Mouse (Mus musculus) frontal cortex, adult 2 months (tissue): ENCODE data around the gene Rflnb. TPM values are rescaled to one million over a fixed set of nuclear protein-coding genes. Genes with fewer than 3 reads are reported as not detected.
A peak's percentile ranks its signal among the peaks of the same experiment; 100 is the strongest.
"Not testable (repeated sequence)": the region's sequence is repeated elsewhere in the genome, so short reads cannot be mapped to it uniquely, and the experiment has no call there.

Source experiments
- DNase-seq, 2 experiments: peaks; one replicate each; pipeline ENCODE4 v3.0.0; 2022; ENCODE audit warnings: low spot score in 1 of 2; ENCODE audit errors: extremely low spot score in 1 of 2
- polyA plus RNA-seq: library from polyadenylated mRNA; depleted of rRNA; stranded (reverse); fragments of >200 nt; gene quantifications from 2 replicates; pipeline ENCODE4 v1.2.3, GENCODE M21; 2012

The Rflnb gene
- polyA plus RNA-seq, 1 experiment, result 10.6 TPM

GRCm38 (mm10) chr11:76039271-76040053, 11.9 kb upstream of the Rflnb start:
- no peak for DNase-seq

- DNase-seq, result no peak
Observed at GRCm38 (mm10) chr11:76037581-76038294, 10.2 kb upstream of the Rflnb start.

- DNase-seq, result no peak
Observed at GRCm38 (mm10) chr11:76035182-76035581, 7.6 kb upstream of the Rflnb start.

GRCm38 (mm10) chr11:76033836-76034235, 6.3 kb upstream of the Rflnb start:
- no peak for DNase-seq

GRCm38 (mm10) chr11:76033359-76033758, 5.8 kb upstream of the Rflnb start:
- no peak for DNase-seq

GRCm38 (mm10) chr11:76028072-76028465, 487 bp upstream of the Rflnb start:
- no peak for DNase-seq

- no peak for DNase-seq
Observed at GRCm38 (mm10) chr11:76026527-76027138, 949 bp downstream of the Rflnb start.

GRCm38 (mm10) chr11:76025080-76025583, 2.5 kb downstream of the Rflnb start:
- no peak for DNase-seq

GRCm38 (mm10) chr11:76020916-76021315, 6.7 kb downstream of the Rflnb start:
- DNase-seq, result no peak

- no peak for DNase-seq
Observed at GRCm38 (mm10) chr11:76019879-76020278, 7.7 kb downstream of the Rflnb start.

- DNase-seq, result no peak
Observed at GRCm38 (mm10) chr11:76015814-76016213, 11.8 kb downstream of the Rflnb start.

- no peak for DNase-seq
Observed at GRCm38 (mm10) chr11:76015251-76015650, 12.3 kb downstream of the Rflnb start.

- DNase-seq, result no peak
Observed at GRCm38 (mm10) chr11:76010838-76011624, 16.6 kb downstream of the Rflnb start.

GRCm38 (mm10) chr11:76009101-76009500, 18.5 kb downstream of the Rflnb start:
- no peak for DNase-seq

- no peak for DNase-seq
Observed at GRCm38 (mm10) chr11:76008162-76008561, 19.4 kb downstream of the Rflnb start.

GRCm38 (mm10) chr11:76004276-76004675, 23.3 kb downstream of the Rflnb start:
- not testable (repeated sequence) for DNase-seq

GRCm38 (mm10) chr11:76001237-76001878, 26.2 kb downstream of the Rflnb start:
- peak in 1 of 2 experiments; percentile 13 for DNase-seq

GRCm38 (mm10) chr11:76000701-76001100, 26.9 kb downstream of the Rflnb start:
- DNase-seq, result peak; percentile 13 to 42

- peak; percentile 61 to 89 for DNase-seq
Observed at GRCm38 (mm10) chr11:75999440-76000155, 28.0 kb downstream of the Rflnb start, which contains the start of gene 1700016K19Rik. 1700016K19Rik (plus strand) TSS chr11:75999912.
